Mouse (Mus musculus) small intestine, adult 2 months (tissue): Measurements from ENCODE around the gene Tmem269.

Experiments used
- CTCF ChIP-seq: fragments of 200-500 bp; IDR thresholded peaks from 2 replicates; pipeline ENCODE4 v1.5.1; 2012; ENCODE audit warnings: low read depth, mild to moderate bottlenecking, control low read depth, inconsistent platforms, low read length, moderate library complexity, mixed read lengths; ENCODE audit not compliant: insufficient replicate concordance, insufficient read length; ENCODE audit errors: extremely low read depth
- POLR2A ChIP-seq: fragments of 200-500 bp; IDR thresholded peaks from 2 replicates; pipeline ENCODE4 v1.6.1; 2012; ENCODE audit warnings: low read depth, mild to moderate bottlenecking, control low read depth, inconsistent platforms, low read length, moderate library complexity

DNA sequence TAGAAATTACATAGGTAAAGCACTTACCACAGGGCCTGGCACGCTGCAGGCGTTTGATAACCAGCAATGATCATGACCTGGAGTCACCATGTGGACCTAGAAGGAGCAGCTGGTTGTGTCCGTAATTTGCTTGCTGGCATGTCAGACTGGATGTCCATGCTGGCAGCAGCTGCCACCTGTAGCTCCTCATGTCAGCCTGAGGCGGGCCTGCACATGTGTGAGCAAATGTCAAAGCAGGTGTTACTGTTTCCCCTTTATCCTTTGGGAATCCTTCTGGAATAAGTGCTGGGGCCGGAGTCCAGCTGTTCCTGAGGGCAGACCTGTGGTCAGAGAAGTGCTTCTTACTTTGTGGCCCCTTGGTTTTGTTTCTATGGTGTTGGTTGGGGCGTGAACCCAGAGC is 19.9 kb downstream of the Tmem269 start:
- TF ChIP-seq CTCF (no peak), POLR2A (no peak)
